Mouse (Mus musculus) G1E (cell line): ENCODE results near the gene Ifitm10. TPM values are rescaled to one million over a fixed set of nuclear protein-coding genes. Genes with fewer than 3 reads are reported as not detected.

Experiments used
- ATAC-seq: 2 replicates; pipeline ENCODE4 v1.8.0; 2016; ENCODE audit warnings: mild to moderate bottlenecking; ENCODE audit not compliant: insufficient number of reproducible peaks, poor library complexity, low FRiP score, severe bottlenecking; ENCODE audit errors: extremely low read depth
- DNase-seq: peaks from one replicate; pipeline ENCODE4 v3.0.0; 2012; ENCODE audit warnings: low spot score
- H3K27me3 ChIP-seq: 2 replicates; pipeline ENCODE4 v1.6.1; 2012; ENCODE audit warnings: mild to moderate bottlenecking, low read length, inconsistent platforms; ENCODE audit not compliant: insufficient read depth
- H3K36me3 ChIP-seq: replicated peaks from 2 replicates; pipeline ENCODE3; 2012; ENCODE audit warnings: mild to moderate bottlenecking, inconsistent platforms
- H3K4me1 ChIP-seq: 2 replicates; pipeline ENCODE4 v1.6.1; 2012; ENCODE audit warnings: low read depth, low read length, inconsistent platforms, mixed read lengths; ENCODE audit not compliant: insufficient read depth
- H3K4me3 ChIP-seq: 2 replicates; pipeline ENCODE4 v1.5.1; 2012; ENCODE audit warnings: low read depth, mild to moderate bottlenecking, inconsistent platforms, low read length, moderate library complexity, mixed read lengths
- H3K9me3 ChIP-seq: replicated peaks from 2 replicates; pipeline ENCODE4 v1.6.1; 2012; ENCODE audit warnings: inconsistent platforms
- CTCF ChIP-seq: IDR thresholded peaks from 2 replicates; pipeline ENCODE4 v1.5.1; 2012; ENCODE audit warnings: low read depth, low read length, inconsistent platforms, mixed read lengths
- GATA1 ChIP-seq: IDR thresholded peaks from 2 replicates; pipeline ENCODE4 v1.6.1; 2012; ENCODE audit warnings: borderline replicate concordance, low read length, inconsistent platforms, mixed read lengths
- GATA2 ChIP-seq: IDR thresholded peaks from 2 replicates; pipeline ENCODE4 v1.6.1; 2012; ENCODE audit warnings: low read depth, low read length, inconsistent platforms, borderline replicate concordance
- POLR2AphosphoS5 ChIP-seq: IDR thresholded peaks from 2 replicates; pipeline ENCODE4 v1.6.1; 2012; ENCODE audit warnings: low read depth, low read length, inconsistent platforms; ENCODE audit not compliant: insufficient replicate concordance
- TAL1 ChIP-seq: conservative IDR thresholded peaks from 2 replicates; pipeline ENCODE4 v1.6.1; 2012; ENCODE audit warnings: low read depth, low read length, inconsistent platforms, mixed read lengths
- polyA plus RNA-seq: library from polyadenylated mRNA; stranded (reverse); fragments of >175 nt; gene quantifications from 2 replicates; pipeline ENCODE4 v1.2.3, GENCODE M21; 2012
- total RNA-seq, 2 experiments: library from RNA; stranded (forward) in 1 of 2; stranded (reverse) in 1 of 2; fragments of 200-1000 nt in 1 of 2; fragments of >200 nt in 1 of 2; fragmentation: Nextera tagmentation in 1 of 2; gene quantifications; 2 replicates each; pipeline ENCODE4 v1.2.3; 2014 to 2017

Ifitm10 gene
- total and polyA plus RNA-seq, 3 experiments: 0.33 to 0.93 TPM; not detected in 1

GRCm38 (mm10) chr7:142394261-142395190 lies 21.0 kb upstream of the Ifitm10 start:
- Histone ChIP-seq H3K27me3 (no peaks in the 10 kb centered on the region), H3K36me3 (no peaks in the 10 kb centered on the region), H3K9me3 (no peaks in the 10 kb centered on the region), H3K4me1 (peaks cover 99% of the 10 kb centered on the region), H3K4me3 (peak overlapping the region; percentile 5; the same call in 1 of the 2 replicates)
- TF ChIP-seq POLR2AphosphoS5: no peak
- no peak for TF ChIP-seq TAL1
- no peak for TF ChIP-seq GATA2
- no peak for TF ChIP-seq CTCF
- no peak for TF ChIP-seq GATA1
- DNase-seq (peak; percentile 54), ATAC-seq (peak; percentile 28)

- TF ChIP-seq CTCF (no peak), GATA2 (no peak), GATA1 (no peak), TAL1 (no peak), POLR2AphosphoS5 (no peak)
- ATAC-seq (peak; percentile 76), DNase-seq (peak; percentile 70)
- Histone ChIP-seq H3K4me1 (peaks cover 99% of the 10 kb centered on the region), H3K27me3 (no peaks in the 10 kb centered on the region), H3K4me3 (no peak overlapping the region; the same call in 1 of the 2 replicates), H3K9me3 (no peaks in the 10 kb centered on the region), H3K36me3 (no peaks in the 10 kb centered on the region)
Observed at GRCm38 (mm10) chr7:142393191-142393590, 19.6 kb upstream of the Ifitm10 start.

DNA sequence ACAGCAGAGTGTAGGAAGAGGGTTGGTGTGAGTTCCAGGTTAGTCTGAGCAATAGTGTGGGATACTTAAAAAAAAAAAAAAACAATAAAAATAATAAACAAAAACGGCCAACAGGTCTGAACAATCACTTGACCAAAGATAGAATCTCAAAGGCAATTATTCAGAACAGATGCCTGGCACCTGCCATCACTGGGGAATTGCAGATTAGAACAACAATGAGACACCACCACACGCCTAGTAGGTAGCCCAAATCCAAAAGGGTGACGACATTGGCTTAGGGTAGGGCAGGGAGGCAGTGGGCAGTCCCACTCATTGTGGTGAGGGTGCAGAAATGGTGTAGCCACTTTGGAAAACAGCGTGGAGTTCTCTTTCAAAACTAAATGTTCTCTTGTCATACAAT lies 18.1 kb upstream of the Ifitm10 start:
- Histone ChIP-seq H3K4me3 (no peak overlapping the region), H3K36me3 (peaks cover 3% of the 10 kb centered on the region), H3K9me3 (no peaks in the 10 kb centered on the region), H3K4me1 (peaks cover 92% of the 10 kb centered on the region), H3K27me3 (no peaks in the 10 kb centered on the region)
- no peak for TF ChIP-seq POLR2AphosphoS5
- no peak for TF ChIP-seq GATA1
- no peak for TF ChIP-seq CTCF
- no peak for ATAC-seq
- DNase-seq: no peak

GRCm38 (mm10) chr7:142391108-142391507 lies 17.6 kb upstream of the Ifitm10 start:
- TF ChIP-seq GATA1 (no peak), GATA2 (no peak), TAL1 (no peak), POLR2AphosphoS5 (no peak), CTCF (no peak)
- H3K36me3 ChIP-seq: peaks cover 8% of the 10 kb centered on the region
- peaks cover 92% of the 10 kb centered on the region for H3K4me1 ChIP-seq
- ATAC-seq: no peak
- no peaks in the 10 kb centered on the region for H3K27me3 ChIP-seq
- no peak overlapping the region for H3K4me3 ChIP-seq
- H3K9me3 ChIP-seq: no peaks in the 10 kb centered on the region
- no peak for DNase-seq

DNA sequence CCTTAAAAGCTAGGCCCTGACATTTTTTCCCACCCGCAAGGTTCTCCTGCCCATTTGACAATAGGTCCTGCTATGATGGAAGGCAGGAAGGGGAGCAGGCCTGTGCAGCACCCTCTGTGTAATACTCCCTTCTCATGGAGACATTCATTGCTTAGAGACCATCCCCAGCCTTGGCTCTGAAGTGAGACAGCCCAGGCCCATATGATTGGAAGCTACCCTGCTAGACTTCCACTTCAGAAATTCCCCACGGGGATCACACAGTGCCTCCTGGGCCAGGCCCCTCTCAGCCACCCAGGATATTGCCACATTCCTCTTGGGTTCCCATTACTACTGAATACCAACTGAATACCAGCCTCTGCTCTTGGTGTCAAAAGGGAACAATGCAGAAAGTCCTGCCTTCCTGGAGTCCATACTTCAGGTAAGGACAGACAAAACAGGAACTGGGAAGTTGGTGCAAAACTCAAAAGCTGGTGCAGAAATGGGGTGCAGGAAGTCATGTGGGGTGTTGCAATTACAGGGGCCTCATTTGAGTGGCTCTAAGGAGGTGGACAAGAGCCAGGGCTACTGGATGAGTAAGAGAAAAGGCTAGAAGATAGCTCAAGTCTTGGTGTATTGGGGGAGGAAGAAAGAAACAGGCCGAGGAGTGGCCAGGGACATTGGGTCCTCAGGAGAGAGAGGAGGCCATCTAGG lies 16.6 kb upstream of the Ifitm10 start:
- peaks cover 18% of the 10 kb centered on the region for H3K36me3 ChIP-seq
- H3K9me3 ChIP-seq: no peaks in the 10 kb centered on the region
- DNase-seq (no peak), ATAC-seq (no peak)
- no peak overlapping the region for H3K4me3 ChIP-seq
- H3K27me3 ChIP-seq: no peaks in the 10 kb centered on the region
- TF ChIP-seq GATA2: no peak
- peaks cover 92% of the 10 kb centered on the region for H3K4me1 ChIP-seq

DNA sequence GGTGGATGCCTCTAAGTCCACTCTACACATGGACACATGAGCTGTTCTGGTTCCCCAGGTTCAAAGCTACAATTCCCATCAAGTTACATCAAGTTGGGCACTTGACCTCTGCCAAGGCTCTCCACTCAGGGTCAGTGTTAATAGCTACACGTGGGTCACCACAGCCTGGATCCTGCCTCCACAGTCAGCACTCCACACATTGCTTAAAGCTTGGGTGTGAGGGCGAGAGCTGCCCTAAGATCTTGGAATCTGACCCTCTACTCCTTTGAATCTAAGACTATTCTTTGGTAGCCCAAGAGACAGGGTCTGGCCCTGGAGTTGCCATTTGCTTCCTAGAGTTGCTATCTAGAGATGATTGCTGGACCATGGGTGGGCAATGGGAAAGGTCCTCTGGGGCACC lies 15.2 kb upstream of the Ifitm10 start:
- Histone ChIP-seq H3K9me3 (no peaks in the 10 kb centered on the region), H3K36me3 (peaks cover 32% of the 10 kb centered on the region), H3K27me3 (no peaks in the 10 kb centered on the region), H3K4me3 (no peak overlapping the region), H3K4me1 (peaks cover 92% of the 10 kb centered on the region)
- DNase-seq (no peak), ATAC-seq (no peak)
- TF ChIP-seq GATA2 (no peak), TAL1 (no peak), GATA1 (no peak), POLR2AphosphoS5 (no peak), CTCF (no peak)
